Mouse (Mus musculus) heart, embryonic 13.5 days (tissue): ENCODE results near the gene Bend3. TPM values are rescaled to one million over a fixed set of nuclear protein-coding genes. Genes with fewer than 3 reads are reported as not detected.

Source experiments
- ATAC-seq: fragments of 200-750 bp; cut with Nextera tagmentation; 2 replicates; pipeline ENCODE4 v1.8.0; 2017; ENCODE audit warnings: moderate TSS enrichment; ENCODE audit not compliant: insufficient number of reproducible peaks, low FRiP score, low TSS enrichment; ENCODE audit errors: extremely low read depth
- H3K27ac ChIP-seq: fragments of 300-500 bp; sonication (generic); replicated peaks from 2 replicates; pipeline ENCODE4 v1.5.1; 2015; ENCODE audit warnings: moderate library complexity, mild to moderate bottlenecking, inconsistent platforms
- H3K27me3 ChIP-seq: fragments of 300-500 bp; sonication (generic); replicated peaks from 2 replicates; pipeline ENCODE4 v1.6.1; 2015; ENCODE audit warnings: mild to moderate bottlenecking, inconsistent platforms
- H3K36me3 ChIP-seq: fragments of 300-500 bp; sonication (generic); 2 replicates; pipeline ENCODE4 v1.6.1; 2015; ENCODE audit warnings: mild to moderate bottlenecking, inconsistent platforms
- H3K4me1 ChIP-seq: fragments of 300-500 bp; sonication (generic); 2 replicates; pipeline ENCODE4 v1.6.1; 2015; ENCODE audit warnings: inconsistent platforms
- H3K4me2 ChIP-seq: fragments of 300-500 bp; sonication (generic); 2 replicates; pipeline ENCODE4 v1.6.1; 2015; ENCODE audit warnings: inconsistent platforms, mild to moderate bottlenecking, moderate library complexity
- H3K4me3 ChIP-seq: fragments of 300-500 bp; sonication (generic); 2 replicates; pipeline ENCODE4 v1.5.1; 2015; ENCODE audit warnings: moderate library complexity, mild to moderate bottlenecking, inconsistent platforms
- H3K9ac ChIP-seq: fragments of 300-500 bp; sonication (generic); 2 replicates; pipeline ENCODE4 v1.6.1; 2015; ENCODE audit warnings: inconsistent platforms, mild to moderate bottlenecking, moderate library complexity
- H3K9me3 ChIP-seq: fragments of 300-500 bp; sonication (generic); 2 replicates; pipeline ENCODE4 v1.6.1; 2016; ENCODE audit warnings: inconsistent platforms
- WGBS: fragments of 180-500 bp; shearing (Covaris S2); methylation state at CpG from one replicate; pipeline ENCODE4 v1.1.7; 2015; ENCODE audit warnings: mixed read lengths; 5-methylcytosine and 5-hydroxymethylcytosine counted together
- polyA plus RNA-seq: library from polyadenylated mRNA; unstranded; fragments of >200 nt; fragmentation: Nextera tagmentation; extraction: Ambion mirVana; gene quantifications from 2 replicates; pipeline ENCODE4 v1.2.1, GENCODE M21; 2015

The Bend3 gene
- polyA plus RNA-seq, 1 experiment from 2014 or later, result 2.5 TPM

- Histone ChIP-seq H3K4me2 (peak overlapping the region; percentile 83), H3K27me3 (no peaks in the 10 kb centered on the region), H3K36me3 (no peaks in the 10 kb centered on the region), H3K4me1 (peaks cover 59% of the 10 kb centered on the region), H3K9ac (no peak overlapping the region), H3K9me3 (no peaks in the 10 kb centered on the region), H3K4me3 (no peak overlapping the region), H3K27ac (no peak overlapping the region)
- 49% methylated on average over 4 of the region's 4 CpGs for WGBS
- no peak for ATAC-seq
Observed at GRCm38 (mm10) chr10:43481179-43481578, 2.5 kb downstream of the Bend3 start.

- H3K4me2 ChIP-seq, result no peak overlapping the region
- 90% methylated on average over 5 of the region's 5 CpGs for WGBS
- no peaks in the 10 kb centered on the region for H3K9me3 ChIP-seq
- no peak overlapping the region for H3K4me3 ChIP-seq
- no peaks in the 10 kb centered on the region for H3K27me3 ChIP-seq
- no peak overlapping the region for H3K27ac ChIP-seq
- no peak for ATAC-seq
- peaks cover 57% of the 10 kb centered on the region for H3K4me1 ChIP-seq
- no peak overlapping the region for H3K9ac ChIP-seq
- no peaks in the 10 kb centered on the region for H3K36me3 ChIP-seq
Observed at GRCm38 (mm10) chr10:43482021-43482420, 3.4 kb downstream of the Bend3 start.

GRCm38 (mm10) chr10:43483426-43483995, 4.9 kb downstream of the Bend3 start:
- Histone ChIP-seq H3K4me3 (peak overlapping the region; percentile 21), H3K9ac (peak overlapping the region; percentile 66), H3K4me1 (peaks cover 64% of the 10 kb centered on the region), H3K27ac (peak overlapping the region; percentile 92), H3K9me3 (no peaks in the 10 kb centered on the region), H3K36me3 (no peaks in the 10 kb centered on the region), H3K4me2 (peak overlapping the region; percentile 61), H3K27me3 (no peaks in the 10 kb centered on the region)
- no peak for ATAC-seq
- 16% methylated on average over 9 of the region's 9 CpGs for WGBS

DNA sequence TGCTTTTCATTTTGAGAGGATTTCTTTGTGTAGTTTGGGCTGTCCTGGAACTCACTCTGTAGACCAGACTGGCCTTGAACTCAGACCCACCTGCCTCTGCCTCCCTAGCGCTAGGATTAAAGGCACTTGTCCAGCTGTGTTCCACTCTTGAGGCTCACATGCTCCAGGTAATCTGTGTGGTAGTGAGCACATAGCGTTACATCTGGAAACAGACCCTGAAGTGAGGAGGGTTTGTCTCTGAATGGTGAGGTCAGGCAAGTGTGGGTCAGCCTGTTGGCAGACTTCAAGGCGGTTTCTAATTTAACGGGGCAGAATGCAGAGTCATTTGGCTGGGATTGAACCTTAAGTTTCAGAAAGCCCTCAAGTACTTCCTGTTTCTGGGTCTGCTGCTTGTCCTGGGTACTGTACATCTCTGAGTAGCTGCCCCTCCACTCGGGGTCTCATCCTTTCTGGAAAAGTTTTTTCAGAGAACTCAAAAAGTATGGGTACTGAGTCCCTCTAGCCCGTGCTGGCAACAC, 7.2 kb downstream of the Bend3 start:
- ATAC-seq, result no peak
- H3K9me3 ChIP-seq, result no peaks in the 10 kb centered on the region
- H3K27me3 ChIP-seq, result no peaks in the 10 kb centered on the region
- H3K4me1 ChIP-seq, result peaks cover 79% of the 10 kb centered on the region
- H3K4me3 ChIP-seq, result no peak overlapping the region
- H3K27ac ChIP-seq, result no peak overlapping the region
- H3K4me2 ChIP-seq, result no peak overlapping the region
- WGBS, result 80% methylated on average over 6 of the region's 6 CpGs
- H3K9ac ChIP-seq, result no peak overlapping the region
- H3K36me3 ChIP-seq, result no peaks in the 10 kb centered on the region

- Histone ChIP-seq H3K9me3 (no peaks in the 10 kb centered on the region), H3K9ac (no peak overlapping the region), H3K4me2 (no peak overlapping the region), H3K4me1 (peaks cover 65% of the 10 kb centered on the region), H3K27me3 (no peaks in the 10 kb centered on the region), H3K36me3 (no peaks in the 10 kb centered on the region), H3K4me3 (no peak overlapping the region), H3K27ac (peak overlapping the region; percentile 36; the same call in 1 of the 2 replicates)
- WGBS, result 62% methylated on average over 3 of the region's 3 CpGs
- no peak for ATAC-seq
Observed at GRCm38 (mm10) chr10:43487441-43488010, 8.9 kb downstream of the Bend3 start.

DNA sequence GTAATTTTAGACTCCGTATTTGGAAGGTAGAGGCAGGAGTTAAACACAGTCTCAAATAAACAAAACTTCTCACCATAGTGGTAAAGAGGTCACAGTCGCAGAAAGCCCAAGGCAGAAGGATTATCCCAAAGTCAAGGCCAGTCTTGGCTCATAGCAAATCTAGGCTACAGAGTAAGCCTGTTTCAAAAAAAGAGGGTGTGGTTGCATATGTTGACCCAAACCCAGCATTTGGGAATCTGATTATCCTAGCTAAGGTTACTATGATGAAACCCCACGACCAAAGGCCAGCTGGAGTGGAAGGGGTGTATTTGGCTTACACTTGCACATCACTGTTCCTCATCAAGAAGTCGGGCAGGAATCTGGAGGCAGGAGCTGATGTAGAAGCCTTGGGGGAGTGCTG, 9.6 kb downstream of the Bend3 start:
- no peak overlapping the region for H3K9ac ChIP-seq
- H3K4me1 ChIP-seq, result peaks cover 57% of the 10 kb centered on the region
- no peaks in the 10 kb centered on the region for H3K9me3 ChIP-seq
- no peak overlapping the region for H3K4me2 ChIP-seq
- no peaks in the 10 kb centered on the region for H3K36me3 ChIP-seq
- ATAC-seq, result no peak
- H3K27ac ChIP-seq, result no peak overlapping the region
- WGBS, result 73% methylated on average over 4 of the region's 4 CpGs
- H3K27me3 ChIP-seq, result no peaks in the 10 kb centered on the region
- H3K4me3 ChIP-seq, result no peak overlapping the region

GRCm38 (mm10) chr10:43489139-43489538, 10.5 kb downstream of the Bend3 start:
- H3K4me3 ChIP-seq, result no peak overlapping the region
- 72% methylated on average over 7 of the region's 7 CpGs for WGBS
- ATAC-seq, result no peak
- peaks cover 2% of the 10 kb centered on the region for H3K36me3 ChIP-seq
- no peaks in the 10 kb centered on the region for H3K27me3 ChIP-seq
- no peaks in the 10 kb centered on the region for H3K9me3 ChIP-seq
- H3K27ac ChIP-seq, result peak overlapping the region; percentile 68
- no peak overlapping the region for H3K9ac ChIP-seq
- peak overlapping the region; percentile 47 for H3K4me2 ChIP-seq
- peaks cover 53% of the 10 kb centered on the region for H3K4me1 ChIP-seq

DNA sequence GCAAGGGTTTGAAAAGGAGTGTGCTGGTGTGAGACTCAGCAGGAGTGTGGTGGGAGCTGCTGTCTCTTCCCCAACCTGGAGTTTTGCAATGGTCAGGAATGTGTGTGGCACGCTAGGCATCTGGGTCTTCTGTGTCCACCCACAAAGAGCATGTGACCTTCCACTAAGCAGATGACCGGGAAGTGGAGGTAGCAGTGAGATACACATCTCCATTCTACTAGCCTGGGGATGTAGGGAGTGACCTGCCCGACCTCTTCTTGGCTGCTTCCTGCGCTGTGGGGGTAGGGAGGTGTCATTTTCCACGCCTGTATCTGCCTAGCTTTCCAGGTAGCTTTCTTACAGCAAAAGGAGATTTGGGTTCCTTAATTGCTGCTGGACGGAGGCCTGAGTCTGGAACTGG, 10.9 kb downstream of the Bend3 start:
- H3K4me3 ChIP-seq, result no peak overlapping the region
- H3K4me2 ChIP-seq, result peak overlapping the region; percentile 47
- WGBS, result 18% methylated on average over 6 of the region's 6 CpGs
- no peaks in the 10 kb centered on the region for H3K27me3 ChIP-seq
- H3K36me3 ChIP-seq, result peaks cover 6% of the 10 kb centered on the region
- H3K27ac ChIP-seq, result peak overlapping the region; percentile 68
- no peaks in the 10 kb centered on the region for H3K9me3 ChIP-seq
- peaks cover 49% of the 10 kb centered on the region for H3K4me1 ChIP-seq
- H3K9ac ChIP-seq, result 0 out of 2 replicates have a peak overlapping the region, but pooled peaks have one; percentile 16
- no peak for ATAC-seq

- H3K27ac ChIP-seq, result peak overlapping the region; percentile 68
- 0 out of 2 replicates have a peak overlapping the region, but pooled peaks have one; percentile 16 for H3K9ac ChIP-seq
- H3K4me2 ChIP-seq, result peak overlapping the region; percentile 47
- H3K4me3 ChIP-seq, result no peak overlapping the region
- peaks cover 11% of the 10 kb centered on the region for H3K36me3 ChIP-seq
- no peaks in the 10 kb centered on the region for H3K9me3 ChIP-seq
- peaks cover 47% of the 10 kb centered on the region for H3K4me1 ChIP-seq
- WGBS, result 59% methylated on average over 8 of the region's 8 CpGs
- no peaks in the 10 kb centered on the region for H3K27me3 ChIP-seq
- no peak for ATAC-seq
Observed at GRCm38 (mm10) chr10:43490034-43490433, 11.4 kb downstream of the Bend3 start.

DNA sequence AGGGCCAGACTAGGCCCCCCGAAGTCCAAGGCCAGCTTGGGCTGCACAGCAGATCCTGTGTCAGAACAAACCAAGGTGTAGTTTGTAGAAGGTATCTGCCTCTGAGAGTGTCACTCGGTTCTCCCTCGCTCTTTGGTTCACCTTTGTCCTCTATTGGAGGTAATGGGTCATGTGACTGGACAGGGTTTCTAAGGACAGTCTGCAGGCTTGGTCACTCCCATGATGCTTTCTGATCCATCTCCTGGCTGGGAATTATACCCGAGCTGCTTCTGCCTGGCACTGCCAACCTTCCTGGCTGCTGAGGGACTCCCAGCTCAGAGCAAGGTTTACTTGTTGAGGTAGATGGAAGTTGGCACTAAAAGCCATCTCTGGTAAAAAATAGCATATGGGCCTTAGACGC, 12.2 kb downstream of the Bend3 start:
- H3K4me2 ChIP-seq, result no peak overlapping the region
- peaks cover 19% of the 10 kb centered on the region for H3K36me3 ChIP-seq
- no peak for ATAC-seq
- peaks cover 43% of the 10 kb centered on the region for H3K4me1 ChIP-seq
- WGBS, result 73% methylated on average over 5 of the region's 5 CpGs
- no peak overlapping the region for H3K9ac ChIP-seq
- H3K4me3 ChIP-seq, result no peak overlapping the region
- no peaks in the 10 kb centered on the region for H3K9me3 ChIP-seq
- 0 out of 2 replicates have a peak overlapping the region, but pooled peaks have one; percentile 68 for H3K27ac ChIP-seq
- H3K27me3 ChIP-seq, result no peaks in the 10 kb centered on the region

GRCm38 (mm10) chr10:43502599-43502998, 24.0 kb downstream of the Bend3 start:
- Histone ChIP-seq H3K9me3 (no peaks in the 10 kb centered on the region), H3K9ac (no peak overlapping the region)
- no peak for ATAC-seq

GRCm38 (mm10) chr10:43504291-43504690, 25.7 kb downstream of the Bend3 start:
- Histone ChIP-seq H3K27ac (no peak overlapping the region), H3K36me3 (peaks cover 47% of the 10 kb centered on the region), H3K9ac (no peak overlapping the region), H3K9me3 (no peaks in the 10 kb centered on the region), H3K4me2 (no peak overlapping the region), H3K4me1 (no peaks in the 10 kb centered on the region), H3K4me3 (no peak overlapping the region), H3K27me3 (no peaks in the 10 kb centered on the region)
- 67% methylated on average over 1 of the region's 1 CpGs for WGBS
- no peak for ATAC-seq

More at GRCm38 (mm10) chr10:43502599-43502998, 24.0 kb downstream of the Bend3 start:
- WGBS, result 91% methylated on average over 4 of the region's 4 CpGs
- peaks cover 58% of the 10 kb centered on the region for H3K36me3 ChIP-seq
- H3K27ac ChIP-seq, result no peak overlapping the region
- no peak overlapping the region for H3K4me2 ChIP-seq
- H3K4me3 ChIP-seq, result no peak overlapping the region
- H3K4me1 ChIP-seq, result no peaks in the 10 kb centered on the region
- no peaks in the 10 kb centered on the region for H3K27me3 ChIP-seq
